Mouse (Mus musculus) frontal cortex, postnatal 10 days (tissue): ENCODE results near the gene E2f8.

Experiments used
- DNase-seq, 2 experiments: peaks; one replicate each; pipeline ENCODE4 v3.0.0; 2022; ENCODE audit warnings: low spot score in 2 of 2, mixed read lengths in 1 of 2

Gene E2f8

DNA sequence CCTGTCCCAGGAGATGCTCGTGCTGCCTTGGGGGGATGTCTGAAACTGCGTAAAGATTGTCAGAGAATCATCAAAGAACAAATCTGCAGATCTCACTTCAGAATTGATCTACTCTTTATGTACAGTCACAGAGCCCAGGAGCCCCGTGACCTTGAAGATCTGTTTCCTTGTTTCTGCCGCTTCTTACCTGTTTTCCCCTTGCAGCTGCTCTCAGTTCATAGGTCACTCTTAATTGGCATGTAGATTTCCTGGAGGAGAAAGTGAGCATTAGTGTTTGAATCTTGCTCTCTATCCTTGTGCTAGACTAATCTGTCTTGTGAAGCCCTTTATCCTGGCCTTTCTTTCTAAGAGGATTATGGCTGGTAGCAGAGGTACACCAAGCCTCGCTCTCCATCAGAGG, 59.7 kb downstream of the E2f8 start:
- no peak for DNase-seq
